Mouse (Mus musculus): Measurements from ENCODE around the gene 4931417E11Rik.

Gene 4931417E11Rik

GRCm38 (mm10) chr6:73469567-73469966, at the start of gene 4931417E11Rik:
4931417E11Rik (minus strand) TSS chr6:73469667.
- WGBS, result 82% methylated on average over 8 of the region's 8 CpGs

- WGBS, result 24% methylated on average over 14 of the region's 14 CpGs
These were observed 48.4 kb upstream of the 4931417E11Rik start for GRCm38 (mm10) chr6:73517818-73518396.

- 11% methylated on average over 1 of the region's 1 CpGs for WGBS
These were observed 43.4 kb upstream of the 4931417E11Rik start for GRCm38 (mm10) chr6:73512907-73513306.

GRCm38 (mm10) chr6:73499631-73500030, 30.2 kb upstream of the 4931417E11Rik start:
- 87% methylated on average over 7 of the region's 7 CpGs for WGBS

GRCm38 (mm10) chr6:73497321-73497720, 27.9 kb upstream of the 4931417E11Rik start:
- WGBS, result 67% methylated on average over 2 of the region's 2 CpGs

GRCm38 (mm10) chr6:73490524-73490923, 21.1 kb upstream of the 4931417E11Rik start:
- WGBS, result 68% methylated on average over 1 of the region's 1 CpGs

- WGBS, result 75% methylated on average over 3 of the region's 3 CpGs
These were observed 16.1 kb upstream of the 4931417E11Rik start for GRCm38 (mm10) chr6:73485616-73486015.

- WGBS, result 84% methylated on average over 3 of the region's 3 CpGs
These were observed 3.4 kb downstream of the 4931417E11Rik start for GRCm38 (mm10) chr6:73466084-73466483.

- 63% methylated on average over 5 of the region's 5 CpGs for WGBS
These were observed 6.9 kb downstream of the 4931417E11Rik start for GRCm38 (mm10) chr6:73462543-73462942.

- WGBS, result 52% methylated on average over 3 of the region's 3 CpGs
These were observed 35.6 kb downstream of the 4931417E11Rik start for GRCm38 (mm10) chr6:73433912-73434311.

GRCm38 (mm10) chr6:73428618-73429336, 40.7 kb downstream of the 4931417E11Rik start:
- WGBS, result 36% methylated on average over 14 of the region's 14 CpGs

GRCm38 (mm10) chr6:73427273-73427812, 42.1 kb downstream of the 4931417E11Rik start:
- WGBS, result 54% methylated on average over 1 of the region's 1 CpGs

Measured in cerebral cortex, adult 2 months (tissue).